In genomic region chr6:51754239-51754681, GRCm38 (mm10) we compare ENCODE assay signal across 13 mouse cellular contexts.
DNase-seq lines count a peak whose midpoint lies in the region; ATAC-seq lines count a peak whose summit lies in the region.
"Had no signal": no experiment of that assay in that cellular context is flagged by ENCODE, and none has a peak within 500 bp of the region (broad histone marks: within the 10 kb centered on the region; RNA-seq: fewer than 3 reads in every experiment).

No protein-coding gene starts in this region.

- no peaks in the 10 kb centered on the region for H3K9me3 ChIP-seq in neural tube, embryonic 14.5 days (ENCODE audit: control insufficient read depth, low read length)
- H3K9me3 ChIP-seq: liver, embryonic 13.5 days had no signal

- H3K4me3 ChIP-seq in neural tube, embryonic 14.5 days (ENCODE audit: low read depth, low read length), result no peak overlapping the region
- H3K4me3 ChIP-seq: erythroblast, embryonic 14.5 days; heart, adult 2 months; left cerebral cortex, adult 2 months; liver, embryonic 13.5 days had no signal

- DNase-seq in cerebellum, postnatal 14 days, result peak; percentile 66 to 69
- no peak for DNase-seq in cerebellum, adult 18-20 months
- DNase-seq in right cerebral cortex, postnatal 10 days (ENCODE audit: low spot score in 2 of 2), result peak; percentile 55 to 75
- no peak for DNase-seq in right cerebral cortex, postnatal 14 days
- peak; percentile 65 for DNase-seq in layer of hippocampus, adult 9-10 months (ENCODE audit: low spot score)
- DNase-seq in cerebellum, adult 9-11 months, result no peak
- no peak for DNase-seq in urinary bladder, adult 2 months (ENCODE audit: low spot score)
- DNase-seq: heart, adult 2 months; liver, embryonic 13.5 days had no signal

- no peak overlapping the region for H3K9ac ChIP-seq in neural tube, embryonic 14.5 days (replicated peaks; ENCODE audit: low read depth, low read length)
- H3K9ac ChIP-seq: liver, embryonic 13.5 days had no signal

- peak overlapping the region; percentile 16; the same call in 1 of the 2 replicates for H3K4me2 ChIP-seq in neural tube, embryonic 14.5 days (ENCODE audit: low read depth, low read length)
- H3K4me2 ChIP-seq: liver, embryonic 13.5 days had no signal

- no peaks in the 10 kb centered on the region for H3K27me3 ChIP-seq in neural tube, embryonic 14.5 days (ENCODE audit: control insufficient read depth, insufficient read depth, low read length)

- H3K27ac ChIP-seq in neural tube, embryonic 14.5 days (ENCODE audit: low read depth, low read length), result peak overlapping the region; percentile 69; the same call in 1 of the 2 replicates
- H3K27ac ChIP-seq: heart, adult 2 months; left cerebral cortex, adult 2 months; liver, embryonic 13.5 days; macrophage had no signal

- H3K4me1 ChIP-seq in neural tube, embryonic 14.5 days (ENCODE audit: control insufficient read depth, insufficient read depth, low read length), result peaks cover 6% of the 10 kb centered on the region; the same call in 1 of the 2 replicates
- H3K4me1 ChIP-seq: liver, embryonic 13.5 days had no signal

- no peaks in the 10 kb centered on the region for H3K36me3 ChIP-seq in neural tube, embryonic 14.5 days (ENCODE audit: control insufficient read depth, insufficient read depth, low read length)
- H3K36me3 ChIP-seq: liver, embryonic 13.5 days had no signal

- ATAC-seq in neural tube, embryonic 14.5 days (ENCODE audit: low read depth), result peak; percentile 34; the same call in 1 of the 2 replicates

- WGBS in neural tube, embryonic 14.5 days, result 32% methylated on average over 8 of the region's 8 CpGs

Comparison
In these comparisons a context has a peak if more than half of its experiments do, and no peak if none do; other contexts are left out.
1. DNase-seq: peak in cerebellum, postnatal 14 days (2 of 2), right cerebral cortex, postnatal 10 days (2 of 2) and layer of hippocampus, adult 9-10 months (single experiment); none in cerebellum, adult 18-20 months (0 of 2), right cerebral cortex, postnatal 14 days (single experiment), cerebellum, adult 9-11 months (single experiment) and urinary bladder, adult 2 months (single experiment).